In the genomic region with DNA sequence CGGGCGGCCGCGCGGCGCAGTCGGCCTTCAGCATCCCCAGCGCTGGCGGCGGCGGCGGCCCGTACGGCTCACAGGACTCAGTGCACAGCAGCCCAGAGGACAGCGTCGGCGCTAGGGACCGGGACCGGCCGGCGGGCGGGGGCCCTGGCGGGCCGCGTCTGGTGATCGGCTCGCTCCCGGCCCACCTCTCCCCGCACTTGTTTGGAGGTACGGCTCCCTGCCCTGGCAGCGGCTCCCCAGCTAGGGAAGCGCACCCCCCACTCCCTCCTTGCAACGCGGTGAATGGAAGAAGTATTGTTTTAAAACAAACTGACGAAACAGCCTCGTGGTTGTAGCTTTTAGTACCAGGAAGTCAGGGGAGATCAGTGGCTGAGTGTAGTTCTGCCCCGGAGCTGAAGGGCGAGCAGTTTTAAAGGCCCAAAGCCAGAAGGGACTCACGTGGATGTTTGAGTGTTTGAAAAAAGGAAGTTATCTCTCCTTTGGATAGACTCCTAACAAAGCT, we compare ENCODE assay signal across 8 mouse cellular contexts. TPM values are rescaled to one million over a fixed set of nuclear protein-coding genes. Genes with fewer than 3 reads are reported as not detected.
DNase-seq lines count a peak whose midpoint lies in the region; ATAC-seq lines count a peak whose summit lies in the region.

No protein-coding gene starts in this region.

- ATAC-seq in embryonic facial prominence, embryonic 13.5 days (ENCODE audit: insufficient number of reproducible peaks, insufficient read depth, low FRiP score, low TSS enrichment, low read depth): no peak; the same call in 1 of the 2 replicates
- peak; percentile 13; the same call in 1 of the 2 replicates for ATAC-seq in liver, embryonic 15.5 days (ENCODE audit: insufficient read depth)
- peak; percentile 19; the same call in 1 of the 2 replicates for ATAC-seq in stomach, embryonic 16.5 days (ENCODE audit: insufficient read depth, low FRiP score)

- peak overlapping the region; percentile 85 for H3K4me3 ChIP-seq in embryonic facial prominence, embryonic 13.5 days
- H3K4me3 ChIP-seq in heart, embryonic 10.5 days: peak overlapping the region; percentile 84
- peak overlapping the region; percentile 85 for H3K4me3 ChIP-seq in liver, embryonic 15.5 days (replicated peaks)
- H3K4me3 ChIP-seq in stomach, embryonic 16.5 days (replicated peaks; ENCODE audit: low read length): peak overlapping the region; percentile 84

- H3K9ac ChIP-seq in embryonic facial prominence, embryonic 13.5 days: peak overlapping the region; percentile 92
- H3K9ac ChIP-seq in liver, embryonic 15.5 days: peak overlapping the region; percentile 88
- H3K9ac ChIP-seq in stomach, embryonic 16.5 days (ENCODE audit: low read length): peak overlapping the region; percentile 97

- H3K9me3 ChIP-seq in embryonic facial prominence, embryonic 13.5 days: no peaks in the 10 kb centered on the region
- no peaks in the 10 kb centered on the region for H3K9me3 ChIP-seq in heart, embryonic 10.5 days
- no peaks in the 10 kb centered on the region for H3K9me3 ChIP-seq in liver, embryonic 15.5 days (replicated peaks)
- H3K9me3 ChIP-seq in stomach, embryonic 16.5 days (replicated peaks; ENCODE audit: control insufficient read depth, low read length): no peaks in the 10 kb centered on the region

- H3K36me3 ChIP-seq in embryonic facial prominence, embryonic 13.5 days: no peaks in the 10 kb centered on the region
- no peaks in the 10 kb centered on the region for H3K36me3 ChIP-seq in heart, embryonic 10.5 days
- H3K36me3 ChIP-seq in liver, embryonic 15.5 days (replicated peaks): no peaks in the 10 kb centered on the region
- H3K36me3 ChIP-seq in stomach, embryonic 16.5 days (ENCODE audit: control insufficient read depth, insufficient read depth, low read length): no peaks in the 10 kb centered on the region

- under 1% methylated on average over 38 of the region's 39 CpGs for WGBS in embryonic facial prominence, embryonic 13.5 days
- 5% methylated on average over 38 of the region's 39 CpGs for WGBS in heart, embryonic 10.5 days
- 1% methylated on average over 39 of the region's 39 CpGs for WGBS in liver, embryonic 15.5 days (ENCODE audit: insufficient replicate concordance)
- WGBS in stomach, embryonic 16.5 days: 0% methylated on average over 36 of the region's 39 CpGs

- peak overlapping the region; percentile 63 for H3K4me2 ChIP-seq in embryonic facial prominence, embryonic 13.5 days
- H3K4me2 ChIP-seq in liver, embryonic 15.5 days: peak overlapping the region; percentile 92
- peak overlapping the region; percentile 81 for H3K4me2 ChIP-seq in stomach, embryonic 16.5 days (ENCODE audit: low read depth, low read length)

- no peaks in the 10 kb centered on the region for H3K27me3 ChIP-seq in embryonic facial prominence, embryonic 13.5 days
- no peaks in the 10 kb centered on the region for H3K27me3 ChIP-seq in heart, embryonic 10.5 days (ENCODE audit: insufficient read depth, poor library complexity, severe bottlenecking)
- H3K27me3 ChIP-seq in liver, embryonic 15.5 days: no peaks in the 10 kb centered on the region
- no peaks in the 10 kb centered on the region for H3K27me3 ChIP-seq in stomach, embryonic 16.5 days (ENCODE audit: control insufficient read depth, insufficient read depth, low read length)

- peak; percentile 87 for DNase-seq in CD4-positive, CD25-positive, alpha-beta regulatory T cell, adult 2 months (ENCODE audit: low read depth, low spot score)
- DNase-seq in adrenal gland, postnatal 4 days (ENCODE audit: low spot score in 2 of 2): peak; percentile 15 to 16
- peak; percentile 86 for DNase-seq in heart, embryonic 10.5 days (ENCODE audit: low spot score)
- DNase-seq in kidney, adult 9 months: peak; percentile 80
- peak; percentile 73 for DNase-seq in neural tube, embryonic 10.5 days (ENCODE audit: extremely low spot score, low spot score)

- peak overlapping the region; percentile 96 for H3K27ac ChIP-seq in embryonic facial prominence, embryonic 13.5 days
- peak overlapping the region; percentile 95 for H3K27ac ChIP-seq in heart, embryonic 10.5 days
- H3K27ac ChIP-seq in liver, embryonic 15.5 days (replicated peaks): peak overlapping the region; percentile 96
- peak overlapping the region; percentile 97 for H3K27ac ChIP-seq in stomach, embryonic 16.5 days (ENCODE audit: low read length)

- peaks cover 20% of the 10 kb centered on the region for H3K4me1 ChIP-seq in embryonic facial prominence, embryonic 13.5 days
- H3K4me1 ChIP-seq in heart, embryonic 10.5 days: peaks cover 42% of the 10 kb centered on the region; the same call in 1 of the 2 replicates
- H3K4me1 ChIP-seq in liver, embryonic 15.5 days (replicated peaks): peaks cover 44% of the 10 kb centered on the region
- peaks cover 29% of the 10 kb centered on the region for H3K4me1 ChIP-seq in stomach, embryonic 16.5 days (ENCODE audit: control insufficient read depth, insufficient read depth, low read length)

RNA-seq across cellular contexts. Expression of a gene that starts 0.6 kb away (rescaled TPM):
- total RNA-seq in adrenal gland, postnatal 4 days (2021): 10 to 100 TPM; 34.0 to 34.4 TPM
- polyA plus RNA-seq in embryonic facial prominence, embryonic 13.5 days (2015; fragmentation: Nextera tagmentation; extraction: Ambion mirVana): 3.5 and 3.7 TPM in 2 replicates
- 2.1 and 2.9 TPM in 2 replicates for polyA plus RNA-seq in heart, embryonic 10.5 days (2016; fragmentation: Nextera tagmentation; extraction: Ambion mirVana)
- polyA plus RNA-seq in liver, embryonic 15.5 days (2015; fragmentation: Nextera tagmentation; extraction: Ambion mirVana): 2.1 and 2.2 TPM in 2 replicates
- 4.5 and 5.3 TPM in 2 replicates for polyA plus RNA-seq in stomach, embryonic 16.5 days (2015; fragmentation: Nextera tagmentation; extraction: Ambion mirVana)

Comparison
In these comparisons a context has a peak if more than half of its experiments do, and no peak if none do; other contexts are left out.
1. DNase-seq: peak in every context shown above with its lines; median percentile 87 in CD4-positive, CD25-positive, alpha-beta regulatory T cell, adult 2 months; 86 in heart, embryonic 10.5 days; 80 in kidney, adult 9 months; 73 in neural tube, embryonic 10.5 days; 16 in adrenal gland, postnatal 4 days.